Comparison of ENCODE assay signal across 17 mouse cellular contexts in the genomic region with DNA sequence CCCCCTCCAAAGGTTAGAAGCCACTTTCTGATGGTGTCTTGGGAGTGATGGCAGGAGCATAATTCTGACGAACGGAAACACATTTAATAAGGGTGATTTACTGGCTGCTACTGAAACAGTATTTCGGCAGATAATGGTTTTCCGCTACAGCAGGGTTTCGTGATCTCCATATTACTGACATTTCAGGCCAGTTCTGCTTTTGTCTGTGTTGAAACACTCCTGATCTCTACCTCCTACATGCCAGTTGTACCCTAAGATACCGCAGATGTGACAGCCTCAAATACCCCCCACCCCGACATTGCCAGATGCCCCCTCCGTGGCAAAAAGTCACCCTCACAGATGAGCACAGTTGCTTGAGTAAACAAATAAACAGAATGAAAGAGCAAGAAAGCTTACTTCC. TPM values are rescaled to one million over a fixed set of nuclear protein-coding genes. Genes with fewer than 3 reads are reported as not detected.
DNase-seq lines count a peak whose midpoint lies in the region; ATAC-seq and TF ChIP-seq lines count a peak whose summit lies in the region.
"Had no signal": no experiment of that assay in that cellular context is flagged by ENCODE, and none has a peak within 500 bp of the region (broad histone marks: within the 10 kb centered on the region; RNA-seq: fewer than 3 reads in every experiment).

No protein-coding gene starts in this region.

- H3K9me3 ChIP-seq in heart, embryonic 12.5 days (replicated peaks) = no peaks in the 10 kb centered on the region
- no peaks in the 10 kb centered on the region for H3K9me3 ChIP-seq in midbrain, postnatal 0 days (ENCODE audit: low read length)
- H3K9me3 ChIP-seq in midbrain, embryonic 11.5 days (ENCODE audit: control insufficient read depth, low read length) = no peaks in the 10 kb centered on the region
- H3K9me3 ChIP-seq in liver, embryonic 14.5 days (ENCODE audit: control insufficient read depth, low read length) = no peaks in the 10 kb centered on the region
- H3K9me3 ChIP-seq in hindbrain, embryonic 16.5 days (ENCODE audit: control insufficient read depth, low read length) = no peaks in the 10 kb centered on the region
- H3K9me3 ChIP-seq: forebrain, embryonic 15.5 days; hindbrain, embryonic 13.5 days; limb, embryonic 12.5 days; neural tube, embryonic 13.5 days had no signal

- ATAC-seq in heart, embryonic 12.5 days (ENCODE audit: insufficient number of reproducible peaks, low FRiP score) = no peak
- no peak for ATAC-seq in midbrain, postnatal 0 days (ENCODE audit: low FRiP score)
- no peak for ATAC-seq in midbrain, embryonic 11.5 days (ENCODE audit: low FRiP score)
- no peak for ATAC-seq in liver, embryonic 14.5 days (ENCODE audit: insufficient read depth)
- ATAC-seq in hindbrain, embryonic 16.5 days = no peak
- ATAC-seq: forebrain, embryonic 15.5 days had no signal

- H3K27ac ChIP-seq in heart, embryonic 12.5 days (ENCODE audit: poor library complexity, severe bottlenecking) = no peak overlapping the region
- H3K27ac ChIP-seq in midbrain, postnatal 0 days (ENCODE audit: low read depth, low read length) = no peak overlapping the region
- H3K27ac ChIP-seq in midbrain, embryonic 11.5 days (ENCODE audit: low read depth, low read length) = no peak overlapping the region
- H3K27ac ChIP-seq in liver, embryonic 14.5 days = no peak overlapping the region
- no peak overlapping the region for H3K27ac ChIP-seq in hindbrain, embryonic 16.5 days (ENCODE audit: low read depth, low read length)
- H3K27ac ChIP-seq: forebrain, embryonic 15.5 days; hindbrain, embryonic 13.5 days; kidney, postnatal 0 days; limb, embryonic 12.5 days; neural tube, embryonic 13.5 days had no signal

- H3K4me1 ChIP-seq in heart, embryonic 12.5 days (replicated peaks) = peaks cover 15% of the 10 kb centered on the region
- H3K4me1 ChIP-seq in midbrain, postnatal 0 days (ENCODE audit: insufficient read depth, low read length) = no peaks in the 10 kb centered on the region
- H3K4me1 ChIP-seq in midbrain, embryonic 11.5 days (ENCODE audit: control insufficient read depth, insufficient read depth, low read length) = peaks cover 5% of the 10 kb centered on the region
- H3K4me1 ChIP-seq in liver, embryonic 14.5 days (replicated peaks; ENCODE audit: control insufficient read depth in 2 of 2, insufficient read depth in 2 of 2, low read length in 1 of 2) = peaks cover 0 to 11% of the 10 kb centered on the region in 2 experiments; a peak in 1 of 4 replicates
- no peaks in the 10 kb centered on the region for H3K4me1 ChIP-seq in hindbrain, embryonic 16.5 days (ENCODE audit: control insufficient read depth, insufficient read depth, low read depth, low read length)
- H3K4me1 ChIP-seq: forebrain, embryonic 15.5 days; neural tube, embryonic 13.5 days had no signal

- peaks cover 4% of the 10 kb centered on the region for H3K27me3 ChIP-seq in heart, embryonic 12.5 days (replicated peaks)
- peaks cover 3% of the 10 kb centered on the region; the same call in 1 of the 2 replicates for H3K27me3 ChIP-seq in midbrain, postnatal 0 days (ENCODE audit: insufficient read depth, low read length)
- no peaks in the 10 kb centered on the region for H3K27me3 ChIP-seq in midbrain, embryonic 11.5 days (ENCODE audit: control insufficient read depth, insufficient read depth, low read length)
- no peaks in the 10 kb centered on the region for H3K27me3 ChIP-seq in liver, embryonic 14.5 days (ENCODE audit: control insufficient read depth, insufficient read depth, low read length)
- no peaks in the 10 kb centered on the region for H3K27me3 ChIP-seq in hindbrain, embryonic 16.5 days (replicated peaks; ENCODE audit: control insufficient read depth, insufficient read depth, low read length)
- H3K27me3 ChIP-seq: forebrain, embryonic 15.5 days; hindbrain, embryonic 13.5 days; neural tube, embryonic 13.5 days had no signal

- no peak for TF ChIP-seq EP300 in liver, embryonic 14.5 days (IDR thresholded peaks at IDR 0.05; ENCODE audit: low read depth)

- WGBS in heart, embryonic 12.5 days = 33% methylated on average over 8 of the region's 8 CpGs
- WGBS in midbrain, postnatal 0 days = 37% methylated on average over 8 of the region's 8 CpGs
- 31% methylated on average over 8 of the region's 8 CpGs for WGBS in midbrain, embryonic 11.5 days
- WGBS in liver, embryonic 14.5 days (ENCODE audit: insufficient replicate concordance) = 20% methylated on average over 8 of the region's 8 CpGs
- 48% methylated on average over 8 of the region's 8 CpGs for WGBS in hindbrain, embryonic 16.5 days

- no peak for DNase-seq in heart, postnatal 4 days
- DNase-seq in midbrain, postnatal 0 days (ENCODE audit: low spot score) = no peak
- DNase-seq in midbrain, embryonic 11.5 days (ENCODE audit: low spot score, missing footprints) = no peak
- no peak for DNase-seq in liver, embryonic 14.5 days (ENCODE audit: low read depth in 3 of 3, low spot score in 3 of 3)
- DNase-seq in B cell, adult 2 months = no peak
- DNase-seq: adrenal gland, postnatal 10 days; cerebellum, adult 2 months had no signal

- TF ChIP-seq CTCF in midbrain, postnatal 0 days (IDR thresholded peaks at IDR 0.05) = no peak
- no peak for TF ChIP-seq CTCF in liver, embryonic 14.5 days (IDR thresholded peaks at IDR 0.05; ENCODE audit: low read depth)

- H3K36me3 ChIP-seq in heart, embryonic 12.5 days = no peaks in the 10 kb centered on the region
- H3K36me3 ChIP-seq in midbrain, postnatal 0 days (ENCODE audit: insufficient read depth, low read length) = no peaks in the 10 kb centered on the region
- no peaks in the 10 kb centered on the region for H3K36me3 ChIP-seq in midbrain, embryonic 11.5 days (ENCODE audit: control insufficient read depth, insufficient read depth, low read length)
- H3K36me3 ChIP-seq in liver, embryonic 14.5 days (replicated peaks; ENCODE audit: control insufficient read depth, insufficient read depth, low read depth) = no peaks in the 10 kb centered on the region
- no peaks in the 10 kb centered on the region for H3K36me3 ChIP-seq in hindbrain, embryonic 16.5 days (ENCODE audit: control insufficient read depth, insufficient read depth, low read length)
- H3K36me3 ChIP-seq: forebrain, embryonic 15.5 days; hindbrain, embryonic 13.5 days; limb, embryonic 12.5 days; neural tube, embryonic 13.5 days had no signal

- no peak overlapping the region for H3K9ac ChIP-seq in heart, embryonic 12.5 days
- H3K9ac ChIP-seq in midbrain, postnatal 0 days (replicated peaks; ENCODE audit: low read length, poor library complexity, severe bottlenecking) = 0 out of 2 replicates have a peak overlapping the region, but pooled peaks have one; percentile 24
- no peak overlapping the region for H3K9ac ChIP-seq in midbrain, embryonic 11.5 days (ENCODE audit: low read length)
- no peak overlapping the region for H3K9ac ChIP-seq in liver, embryonic 14.5 days (replicated peaks)
- H3K9ac ChIP-seq in hindbrain, embryonic 16.5 days (ENCODE audit: low read depth, low read length) = no peak overlapping the region
- H3K9ac ChIP-seq: forebrain, embryonic 15.5 days; hindbrain, embryonic 13.5 days; limb, embryonic 12.5 days; neural tube, embryonic 13.5 days had no signal

- H3K4me2 ChIP-seq in heart, embryonic 12.5 days = peak overlapping the region; percentile 36
- no peak overlapping the region for H3K4me2 ChIP-seq in midbrain, postnatal 0 days (ENCODE audit: low read depth, low read length, poor library complexity, severe bottlenecking)
- H3K4me2 ChIP-seq in midbrain, embryonic 11.5 days = no peak overlapping the region
- H3K4me2 ChIP-seq in liver, embryonic 14.5 days (ENCODE audit: low read depth) = peak overlapping the region; percentile 6; the same call in 1 of the 2 replicates
- no peak overlapping the region for H3K4me2 ChIP-seq in hindbrain, embryonic 16.5 days (ENCODE audit: low read length)
- H3K4me2 ChIP-seq: forebrain, embryonic 15.5 days; hindbrain, embryonic 13.5 days; limb, embryonic 12.5 days; neural tube, embryonic 13.5 days had no signal

- no peak overlapping the region for H3K4me3 ChIP-seq in heart, embryonic 12.5 days
- no peak overlapping the region for H3K4me3 ChIP-seq in midbrain, postnatal 0 days (ENCODE audit: low read depth, low read length)
- no peak overlapping the region for H3K4me3 ChIP-seq in midbrain, embryonic 11.5 days (ENCODE audit: low read depth, low read length)
- H3K4me3 ChIP-seq in liver, embryonic 14.5 days (ENCODE audit: insufficient read depth in 1 of 2, low read depth in 2 of 2, low read length in 2 of 2) = no peak overlapping the region
- H3K4me3 ChIP-seq in hindbrain, embryonic 16.5 days (ENCODE audit: low read length) = no peak overlapping the region
- H3K4me3 ChIP-seq: erythroblast, embryonic 14.5 days; forebrain, embryonic 15.5 days; hindbrain, embryonic 13.5 days; limb, embryonic 12.5 days; neural tube, embryonic 13.5 days had no signal

RNA-seq across cellular contexts. Expression of a gene that starts 14.8 kb away (rescaled TPM):
- 0.44 and 0.46 TPM in 2 replicates for polyA plus RNA-seq in heart, embryonic 12.5 days (2016; fragmentation: Nextera tagmentation; extraction: Ambion mirVana)
- total RNA-seq in heart, postnatal 4 days (2021) = 1 to 10 TPM in 1 of 2 experiments, under 1 TPM in 1; 0.88 to 1.3 TPM
- total RNA-seq in midbrain, postnatal 0 days (2014; rRNA removed) = 0.33 TPM in 1 of 2 replicates, not detected in the other
- polyA plus RNA-seq in midbrain, postnatal 0 days (2015; fragmentation: Nextera tagmentation; extraction: Ambion mirVana) = 0.52 and 0.80 TPM in 2 replicates
- polyA plus RNA-seq in midbrain, embryonic 11.5 days (2014; fragmentation: Nextera tagmentation; extraction: Ambion mirVana) = 0.52 and 0.78 TPM in 2 replicates
- 0.11 and 0.17 TPM in 2 replicates for polyA plus RNA-seq in liver, embryonic 14.5 days (2012; rRNA removed)
- polyA plus RNA-seq in liver, embryonic 14.5 days (2014; fragmentation: Nextera tagmentation; extraction: Ambion mirVana) = 0.10 and 0.15 TPM in 2 replicates
- 0.90 and 1.1 TPM in 2 replicates for polyA plus RNA-seq in hindbrain, embryonic 16.5 days (2015; fragmentation: Nextera tagmentation; extraction: Ambion mirVana)
- total RNA-seq: gastrocnemius, adult 18-20 months; left cerebral cortex, adult 8-10 months had no signal
- polyA plus RNA-seq: erythroblast, embryonic 14.5 days; forebrain, embryonic 15.5 days had no signal

RNA-seq across cellular contexts. Expression of a gene that starts 49.0 kb away (rescaled TPM):
- polyA plus RNA-seq in heart, embryonic 12.5 days (2016; fragmentation: Nextera tagmentation; extraction: Ambion mirVana) = 82.2 and 84.1 TPM in 2 replicates
- total RNA-seq in heart, postnatal 4 days (2021) = 10 to 100 TPM; 27.7 to 36.5 TPM
- 76.6 and 82.3 TPM in 2 replicates for total RNA-seq in midbrain, postnatal 0 days (2014; rRNA removed)
- polyA plus RNA-seq in midbrain, postnatal 0 days (2015; fragmentation: Nextera tagmentation; extraction: Ambion mirVana) = 116 and 119 TPM in 2 replicates
- polyA plus RNA-seq in midbrain, embryonic 11.5 days (2014; fragmentation: Nextera tagmentation; extraction: Ambion mirVana) = 76.8 and 88.0 TPM in 2 replicates
- 16.0 and 23.7 TPM in 2 replicates for polyA plus RNA-seq in liver, embryonic 14.5 days (2012; rRNA removed)
- polyA plus RNA-seq in liver, embryonic 14.5 days (2014; fragmentation: Nextera tagmentation; extraction: Ambion mirVana) = 32.7 and 34.4 TPM in 2 replicates
- 95.6 and 113 TPM in 2 replicates for polyA plus RNA-seq in hindbrain, embryonic 16.5 days (2015; fragmentation: Nextera tagmentation; extraction: Ambion mirVana)

Comparison
In these comparisons a context has a peak if more than half of its experiments do, and no peak if none do; other contexts are left out.
1. H3K4me2 ChIP-seq: peak in heart, embryonic 12.5 days (single experiment) and liver, embryonic 14.5 days (single experiment); none in midbrain, postnatal 0 days (single experiment), midbrain, embryonic 11.5 days (single experiment) and hindbrain, embryonic 16.5 days (single experiment).